Mouse (Mus musculus) natural killer cell, adult 2 months (primary cell): ENCODE data around the gene Uba52.

ENCODE experiments used
- DNase-seq, 2 experiments: peaks; one replicate each; pipeline ENCODE4 v3.0.0; 2022; ENCODE audit warnings: low spot score in 2 of 2

The Uba52 gene

GRCm38 (mm10) chr8:70510228-70510915, at the start of gene Uba52:
Gene Uba52, minus strand, starts transcription at chr8:70510801.
- DNase-seq, result peak; percentile 97

GRCm38 (mm10) chr8:70560096-70560495, 49.5 kb upstream of the Uba52 start:
- no peak for DNase-seq

GRCm38 (mm10) chr8:70558983-70559382, 48.4 kb upstream of the Uba52 start:
- no peak for DNase-seq

- DNase-seq, result peak in 1 of 2 experiments; percentile 33
Measured at GRCm38 (mm10) chr8:70558334-70558733, 47.7 kb upstream of the Uba52 start.

GRCm38 (mm10) chr8:70555079-70555747, 44.6 kb upstream of the Uba52 start:
- no peak for DNase-seq

- no peak for DNase-seq
Measured at GRCm38 (mm10) chr8:70553740-70554139, 43.1 kb upstream of the Uba52 start.

GRCm38 (mm10) chr8:70552836-70553235, 42.2 kb upstream of the Uba52 start:
- no peak for DNase-seq

- DNase-seq, result no peak
Measured at GRCm38 (mm10) chr8:70551558-70552161, 41.1 kb upstream of the Uba52 start.

- DNase-seq, result peak; percentile 43 to 59
Measured at GRCm38 (mm10) chr8:70549412-70550184, 39.0 kb upstream of the Uba52 start.

GRCm38 (mm10) chr8:70547762-70548161, 37.2 kb upstream of the Uba52 start:
- DNase-seq, result no peak

- no peak for DNase-seq
Measured at GRCm38 (mm10) chr8:70546412-70546811, 35.8 kb upstream of the Uba52 start.

- DNase-seq, result peak in 1 of 2 experiments; percentile 40
Measured at GRCm38 (mm10) chr8:70544200-70544687, 33.6 kb upstream of the Uba52 start.

GRCm38 (mm10) chr8:70541081-70541480, 30.5 kb upstream of the Uba52 start:
- no peak for DNase-seq

GRCm38 (mm10) chr8:70540507-70541071, 30.0 kb upstream of the Uba52 start:
- DNase-seq, result no peak

GRCm38 (mm10) chr8:70540013-70540506, 29.5 kb upstream of the Uba52 start:
- DNase-seq, result no peak

- peak; percentile 98 to 99 for DNase-seq
Measured at GRCm38 (mm10) chr8:70539077-70539813, 28.6 kb upstream of the Uba52 start, which contains the start of gene Ell. Gene Ell, plus strand, starts transcription at chr8:70539457.

- peak; percentile 99 for DNase-seq
Measured at GRCm38 (mm10) chr8:70538633-70539076, 28.1 kb upstream of the Uba52 start.

- peak; percentile 52 to 53 for DNase-seq
Measured at GRCm38 (mm10) chr8:70538024-70538579, 27.5 kb upstream of the Uba52 start.

- DNase-seq, result no peak
Measured at GRCm38 (mm10) chr8:70535701-70536100, 25.1 kb upstream of the Uba52 start.

- no peak for DNase-seq
Measured at GRCm38 (mm10) chr8:70535221-70535620, 24.6 kb upstream of the Uba52 start.
